Mouse (Mus musculus) right cerebral cortex, adult 2 months (tissue): ENCODE results near the gene Syt13.

Source experiments
- DNase-seq, 2 experiments: peaks; one replicate each; pipeline ENCODE4 v3.0.0; 2021 to 2022; ENCODE audit warnings: low spot score in 2 of 2

Gene Syt13

DNA sequence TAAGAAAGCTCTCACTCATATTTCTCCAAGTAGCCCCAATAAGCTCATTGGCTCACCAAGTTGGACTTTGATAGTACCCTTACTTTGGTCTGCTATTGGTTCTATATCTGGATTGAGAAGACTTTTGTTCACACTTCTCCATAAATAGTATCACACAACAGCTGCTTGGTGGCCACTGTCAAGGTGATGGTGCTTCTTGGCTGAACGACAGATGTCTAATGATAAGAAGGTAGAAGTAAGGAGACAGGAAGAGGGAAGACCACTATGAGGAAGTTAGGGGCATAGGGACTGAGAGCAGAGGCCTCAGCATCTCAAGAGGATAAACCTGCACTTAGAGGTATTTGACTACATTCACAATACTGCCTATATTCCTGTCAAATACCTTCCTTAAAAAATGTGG is 49.4 kb downstream of the Syt13 start:
- DNase-seq: no peak

DNA sequence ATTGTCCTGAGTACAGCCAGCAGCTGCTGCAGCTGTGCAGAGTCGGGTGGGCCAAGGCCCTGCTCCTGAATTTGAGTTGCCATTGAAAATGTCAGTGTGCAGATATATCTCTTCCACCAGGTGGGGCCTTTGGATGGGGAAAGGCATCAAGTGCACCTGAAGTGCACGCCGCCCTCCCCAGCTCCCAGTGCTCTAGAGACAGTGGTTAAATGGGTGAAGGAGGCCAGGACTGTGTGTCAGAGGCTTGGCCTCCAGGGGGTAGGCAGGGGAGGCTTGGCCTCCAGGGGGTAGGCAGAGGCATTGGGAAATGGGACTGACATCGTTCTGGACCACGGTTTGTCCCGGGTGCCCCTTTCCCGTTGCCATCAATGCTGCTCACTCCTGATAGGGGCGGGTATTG is 51.4 kb downstream of the Syt13 start:
- no peak for DNase-seq

DNA sequence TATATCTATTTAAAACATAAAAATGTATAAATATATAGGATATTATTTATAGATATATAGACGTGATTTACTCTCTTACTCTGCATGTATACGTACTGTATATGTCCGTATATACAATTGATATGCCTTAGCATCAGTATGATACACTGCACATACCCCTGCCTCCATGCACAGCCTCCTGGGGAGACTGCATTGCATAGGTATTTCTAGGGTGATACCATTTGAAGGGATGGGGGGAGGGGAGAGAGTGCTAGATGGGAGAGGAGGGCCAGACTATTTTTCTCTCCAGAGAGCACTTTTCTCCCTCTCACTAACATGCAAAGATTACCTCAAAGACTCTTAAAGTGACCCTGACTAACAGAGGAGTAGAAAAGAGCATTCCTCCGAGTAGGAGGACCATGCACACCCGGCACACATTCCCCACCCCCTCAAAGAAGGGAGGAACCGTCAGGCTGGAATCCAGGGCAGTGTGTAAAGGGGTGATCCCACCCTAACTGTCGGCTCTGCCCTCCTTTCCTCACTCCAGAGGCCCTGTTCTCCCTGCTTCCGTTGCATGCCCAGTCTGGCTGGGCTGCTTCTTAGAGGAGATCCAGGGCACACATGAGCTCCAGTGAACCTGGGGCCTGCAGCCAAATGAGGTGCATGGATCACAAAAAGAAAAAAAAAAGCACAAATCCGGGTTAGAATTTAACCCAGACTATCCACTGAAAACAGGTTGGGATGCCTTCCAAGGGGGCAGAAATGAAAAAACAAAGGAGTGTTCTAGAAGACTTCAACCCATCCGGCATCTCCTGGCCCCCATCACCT is 52.3 kb downstream of the Syt13 start:
- no peak for DNase-seq

DNA sequence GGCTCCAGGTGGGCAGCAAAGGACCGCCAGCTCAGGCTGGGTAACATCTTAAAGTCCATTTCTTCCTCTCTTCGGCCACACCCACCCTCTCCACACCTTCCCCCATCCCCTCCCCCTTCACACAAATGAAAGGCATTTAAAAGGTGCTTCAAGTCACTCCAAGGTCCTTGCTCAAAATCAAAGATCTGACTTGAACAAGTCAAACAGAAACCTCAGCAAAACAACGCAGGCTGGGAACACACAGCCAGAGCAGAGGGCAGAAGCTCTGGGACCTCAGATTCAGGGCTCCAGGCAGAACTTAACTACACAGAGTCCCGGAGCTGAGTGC is 52.9 kb downstream of the Syt13 start:
- no peak for DNase-seq

DNA sequence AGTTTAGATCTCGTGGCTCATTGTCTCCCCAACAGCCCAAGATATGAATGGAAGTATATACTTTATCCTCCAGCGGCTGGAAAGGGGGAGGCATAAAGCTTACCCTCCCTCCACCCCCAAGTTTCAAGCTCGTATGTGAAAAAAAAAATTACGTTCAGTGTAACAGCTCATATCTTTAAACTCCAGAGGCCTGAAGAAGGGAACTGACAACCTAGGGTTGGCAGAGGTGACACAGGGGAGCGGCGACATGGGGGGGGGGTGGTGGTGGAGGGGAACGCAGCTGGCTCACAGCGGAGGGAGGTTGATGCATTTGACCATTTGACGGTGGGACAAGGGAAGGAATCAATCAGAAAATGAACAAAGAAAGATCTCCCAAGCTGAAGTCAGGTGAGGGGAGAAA is 56.2 kb downstream of the Syt13 start:
- DNase-seq: no peak

DNA sequence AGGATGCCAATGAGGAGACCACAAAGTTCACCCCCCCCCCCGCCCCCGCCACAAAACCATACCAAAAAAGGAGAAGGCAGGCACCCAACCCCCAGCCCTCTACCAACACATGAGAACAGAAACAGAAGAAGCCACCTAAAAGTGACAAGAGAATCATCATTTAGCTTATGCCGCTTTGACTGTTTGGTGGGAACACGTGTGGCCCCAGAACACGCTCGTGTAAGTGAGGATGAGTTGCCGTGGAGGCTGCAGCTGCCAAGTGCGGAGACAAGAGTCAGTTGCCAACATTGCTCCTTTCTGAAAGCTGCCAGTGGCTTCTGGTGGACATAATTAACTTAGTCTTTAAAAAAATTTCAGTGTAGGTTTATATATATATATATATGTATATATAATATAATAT is 56.6 kb downstream of the Syt13 start:
- DNase-seq: no peak

DNA sequence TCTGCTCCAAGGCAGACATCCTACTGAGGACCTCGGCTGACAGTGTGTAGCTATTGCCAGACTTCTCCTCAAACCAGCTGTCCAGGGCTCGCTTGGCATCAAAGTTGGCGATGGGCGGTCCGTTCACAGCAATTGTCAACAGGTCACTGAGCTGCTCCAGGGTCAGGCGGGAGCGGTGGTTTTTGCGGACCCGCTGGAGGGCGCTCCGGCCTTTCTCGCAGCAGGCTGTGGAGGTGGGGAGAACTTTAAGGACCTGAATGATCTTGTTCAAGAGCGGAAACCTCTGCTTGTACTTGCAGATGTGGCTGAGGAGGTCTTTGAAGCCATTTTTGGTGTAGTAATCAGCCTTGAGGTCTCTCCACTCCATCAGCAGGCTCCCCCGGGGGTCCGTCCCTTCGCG is 57.2 kb downstream of the Syt13 start:
- no peak for DNase-seq

DNA sequence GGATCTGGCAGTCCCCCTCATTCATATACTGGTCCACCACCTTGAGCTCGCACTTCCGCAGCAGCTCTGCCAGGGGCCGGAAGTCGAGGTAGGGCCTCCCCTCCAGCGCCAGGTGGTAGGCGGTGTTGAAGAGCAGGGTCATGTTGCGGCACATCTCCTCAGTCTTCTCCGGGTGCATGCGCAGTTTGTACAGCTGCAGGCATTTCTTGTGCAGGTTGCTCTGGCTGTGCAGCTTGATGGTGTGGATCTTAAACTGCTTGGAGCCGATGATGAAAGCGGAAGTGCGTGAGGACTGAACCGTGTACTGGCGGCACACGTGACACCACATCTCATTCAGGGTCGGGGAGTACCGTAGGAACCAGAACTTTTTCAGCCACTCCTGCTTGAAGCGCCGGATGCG is 58.7 kb downstream of the Syt13 start:
- no peak for DNase-seq

DNA sequence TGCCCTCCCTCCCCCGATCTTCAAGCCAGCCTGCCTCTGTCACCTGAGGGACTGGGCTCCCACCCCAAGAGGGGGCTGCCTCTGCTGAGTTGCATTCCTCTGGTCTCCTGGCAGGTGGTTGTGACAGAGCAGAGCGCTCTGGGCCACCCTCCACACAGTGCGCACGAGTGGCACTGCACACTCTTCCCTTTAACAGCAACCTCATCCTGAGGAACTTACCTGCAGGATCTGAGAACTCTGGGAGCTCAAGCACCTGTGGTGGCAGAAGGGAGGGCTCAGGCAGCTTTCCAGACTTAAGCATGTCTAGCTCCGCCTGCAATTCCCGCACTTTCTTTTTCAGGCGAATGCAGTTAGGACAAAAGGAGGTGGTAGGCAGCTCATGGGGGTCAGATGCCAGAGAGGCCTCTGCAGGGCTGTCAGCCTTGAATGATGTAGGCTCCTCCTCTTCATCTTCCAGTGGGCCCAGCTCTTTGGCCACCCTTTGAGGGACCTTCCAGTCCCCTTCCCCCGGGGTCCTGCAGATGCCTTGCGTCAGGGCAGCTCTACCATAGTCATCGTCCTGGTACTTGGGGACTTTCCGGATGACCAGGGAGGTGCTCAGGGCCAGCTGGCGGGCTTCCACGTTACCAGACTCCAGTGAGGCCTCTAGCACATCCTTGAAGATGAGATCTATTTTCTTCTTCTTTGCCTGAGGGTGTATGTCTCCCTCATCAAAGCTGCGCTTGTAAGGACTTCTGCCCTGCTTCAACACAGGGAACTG is 60.3 kb downstream of the Syt13 start:
- no peak for DNase-seq

DNA sequence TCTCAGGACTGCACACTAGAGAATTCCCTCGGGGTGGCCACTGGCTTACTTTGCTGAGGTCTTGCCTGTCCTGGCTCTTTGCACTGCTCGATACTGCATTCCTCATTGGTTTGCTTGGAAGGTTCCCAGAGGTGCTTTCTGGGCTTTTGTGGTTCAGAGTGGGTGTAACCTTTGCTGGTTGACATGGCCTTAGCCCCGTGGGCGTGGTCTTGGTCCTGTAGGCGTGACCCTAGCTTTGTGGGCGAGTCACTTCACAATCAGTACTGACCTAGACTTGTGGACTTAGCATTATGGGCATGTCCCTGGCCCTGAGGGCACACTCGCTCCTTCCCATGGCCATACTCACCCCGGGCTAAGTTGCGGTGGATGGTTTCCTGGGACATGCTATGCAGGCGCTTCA is 65.3 kb downstream of the Syt13 start:
- DNase-seq: no peak

DNA sequence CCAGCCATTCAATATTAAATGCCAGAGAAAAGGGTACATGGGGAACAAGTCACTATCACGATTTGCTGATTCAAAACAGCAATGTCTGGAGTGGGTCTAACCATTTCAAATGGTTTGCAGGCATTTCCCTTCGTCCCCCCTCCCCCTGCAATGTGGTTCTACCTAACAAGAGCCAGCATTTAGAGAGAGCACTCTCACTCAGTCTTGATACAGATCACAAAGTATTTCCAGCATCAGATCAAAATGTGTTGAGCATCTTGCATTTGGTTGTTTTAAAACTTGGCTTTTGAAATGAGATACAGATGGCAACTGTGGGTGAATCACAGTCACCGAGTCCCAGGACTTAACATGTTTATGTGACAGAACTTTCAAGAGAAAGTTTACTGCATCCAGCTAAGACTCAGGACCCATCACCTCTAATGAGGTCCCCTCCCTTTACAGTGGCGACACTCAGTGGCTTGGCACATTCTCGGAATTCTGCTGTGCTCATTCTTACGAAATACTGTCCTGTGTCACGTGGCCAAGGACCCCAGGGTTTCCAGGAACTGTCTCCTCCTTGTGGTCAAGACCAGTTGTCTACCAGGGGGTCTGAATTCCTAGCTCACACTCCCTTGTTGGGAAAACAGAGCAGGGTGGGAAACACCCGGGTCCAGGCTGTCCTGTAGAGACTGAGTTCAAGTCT is 67.8 kb downstream of the Syt13 start:
- DNase-seq: no peak

DNA sequence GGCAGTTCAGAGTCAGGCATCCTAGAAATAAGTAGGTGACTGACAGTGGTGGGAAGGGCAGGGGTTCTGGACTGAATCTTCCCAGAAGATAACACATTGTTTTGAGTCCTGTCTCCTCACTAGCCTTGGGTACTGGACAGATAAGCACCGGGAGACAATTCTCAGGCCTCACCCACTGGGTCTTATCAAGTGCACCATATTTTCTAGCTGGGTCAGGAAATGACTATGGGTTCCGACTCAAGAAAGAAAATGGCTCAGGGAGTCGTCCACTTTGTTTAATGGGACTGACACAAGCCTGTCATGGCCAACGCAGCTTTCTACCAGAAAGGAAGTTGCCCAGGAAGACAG is 68.3 kb downstream of the Syt13 start:
- no peak for DNase-seq

DNA sequence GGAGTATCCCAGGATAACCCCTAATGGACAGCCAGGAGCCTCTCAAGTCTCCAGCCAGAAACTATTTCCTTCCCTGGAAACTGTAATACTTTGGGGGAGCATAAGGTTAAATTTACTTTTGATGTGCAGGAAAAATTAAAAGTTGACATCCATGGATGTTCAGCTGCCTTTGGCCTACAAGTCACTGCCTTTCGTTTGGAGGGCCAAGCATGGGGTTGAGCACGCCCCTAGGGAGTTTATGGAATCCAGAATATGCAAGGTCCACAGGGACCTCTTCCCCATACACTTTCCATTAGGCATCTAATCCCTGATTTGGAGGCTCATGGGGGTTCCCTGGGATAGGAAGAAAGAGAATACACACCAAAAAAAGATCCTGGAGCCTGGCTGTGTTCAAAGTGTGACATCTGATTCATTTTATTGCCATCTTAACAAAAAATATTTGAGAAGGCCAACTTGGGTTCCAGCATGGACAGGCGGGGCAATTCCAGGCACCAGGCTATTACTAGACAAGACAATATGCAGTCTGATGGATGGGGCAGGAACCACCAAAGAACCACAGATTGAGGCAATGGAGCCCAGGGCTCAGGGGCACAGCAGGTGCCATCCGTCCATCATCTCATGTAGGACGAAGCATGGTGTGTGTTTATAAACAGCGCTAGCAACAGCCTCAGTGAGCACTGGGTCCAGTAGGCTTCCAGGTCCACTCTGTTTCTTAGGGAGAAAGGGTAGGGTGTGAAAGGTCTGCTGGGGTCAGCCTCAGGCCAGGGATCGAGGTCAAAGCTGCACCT is 69.6 kb downstream of the Syt13 start:
- DNase-seq: no peak

DNA sequence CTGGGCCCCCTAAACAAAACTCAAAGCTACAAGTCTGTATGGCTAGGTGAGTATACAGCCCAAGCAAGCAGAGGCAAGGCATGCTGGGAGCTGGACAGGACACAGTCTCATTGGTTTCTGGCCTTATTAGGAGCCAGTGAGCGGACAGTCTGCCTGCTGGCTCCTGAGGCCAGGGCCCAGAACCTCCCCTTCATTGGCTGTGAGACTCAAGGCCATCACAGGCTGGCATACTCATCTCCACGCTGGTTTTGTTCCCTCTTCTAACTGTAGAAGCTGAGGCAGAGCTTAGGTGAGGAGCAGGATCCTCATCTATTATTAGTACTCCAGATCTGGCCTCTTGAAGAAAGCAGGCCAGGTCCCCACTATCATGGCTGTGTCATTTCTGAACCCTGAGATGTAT is 70.3 kb downstream of the Syt13 start:
- no peak for DNase-seq

DNA sequence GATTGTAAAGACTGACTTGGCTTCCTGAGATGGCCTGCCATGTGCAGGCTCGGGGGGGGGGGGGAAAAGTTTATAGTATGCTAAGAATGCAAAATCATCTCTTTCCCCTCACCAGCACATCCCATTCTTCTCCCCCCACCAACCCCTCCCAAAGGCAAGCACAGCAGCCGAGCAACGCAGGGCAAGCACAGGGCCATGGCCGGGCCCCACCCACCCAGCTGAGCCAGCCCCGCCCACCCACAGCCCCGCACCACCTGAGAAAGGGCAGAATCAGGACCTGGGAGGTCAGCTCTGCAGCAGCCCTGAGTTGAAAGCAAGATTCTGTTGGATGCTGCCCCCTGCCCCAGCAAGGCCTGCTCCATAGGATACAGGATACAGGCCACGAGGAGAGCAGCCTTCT is 70.7 kb downstream of the Syt13 start:
- DNase-seq: no peak

DNA sequence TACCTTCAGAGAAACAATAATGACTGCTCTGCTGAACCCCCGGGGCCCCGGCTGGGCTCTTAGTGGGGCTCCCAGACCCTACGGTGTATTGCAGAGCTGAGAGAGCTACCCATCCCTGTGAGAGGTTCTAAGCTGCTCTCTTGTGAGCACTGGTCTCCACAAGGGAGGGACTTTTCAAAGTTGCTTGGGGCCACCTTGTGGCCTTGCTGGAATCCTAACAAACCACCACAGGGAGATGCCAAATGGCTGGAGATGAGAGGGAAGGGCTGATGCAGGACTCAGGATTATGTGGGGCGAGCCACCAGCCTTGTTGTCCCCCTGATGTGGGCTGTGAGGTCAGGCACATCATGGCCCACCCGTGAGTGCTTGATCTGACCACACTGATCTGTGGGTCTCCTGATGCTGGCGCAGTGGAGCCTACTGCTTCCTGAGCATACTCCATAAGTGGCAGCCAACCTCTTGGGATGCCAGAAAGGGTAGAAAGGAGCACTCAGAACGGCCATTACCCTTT is 72.3 kb downstream of the Syt13 start:
- DNase-seq: no peak

DNA sequence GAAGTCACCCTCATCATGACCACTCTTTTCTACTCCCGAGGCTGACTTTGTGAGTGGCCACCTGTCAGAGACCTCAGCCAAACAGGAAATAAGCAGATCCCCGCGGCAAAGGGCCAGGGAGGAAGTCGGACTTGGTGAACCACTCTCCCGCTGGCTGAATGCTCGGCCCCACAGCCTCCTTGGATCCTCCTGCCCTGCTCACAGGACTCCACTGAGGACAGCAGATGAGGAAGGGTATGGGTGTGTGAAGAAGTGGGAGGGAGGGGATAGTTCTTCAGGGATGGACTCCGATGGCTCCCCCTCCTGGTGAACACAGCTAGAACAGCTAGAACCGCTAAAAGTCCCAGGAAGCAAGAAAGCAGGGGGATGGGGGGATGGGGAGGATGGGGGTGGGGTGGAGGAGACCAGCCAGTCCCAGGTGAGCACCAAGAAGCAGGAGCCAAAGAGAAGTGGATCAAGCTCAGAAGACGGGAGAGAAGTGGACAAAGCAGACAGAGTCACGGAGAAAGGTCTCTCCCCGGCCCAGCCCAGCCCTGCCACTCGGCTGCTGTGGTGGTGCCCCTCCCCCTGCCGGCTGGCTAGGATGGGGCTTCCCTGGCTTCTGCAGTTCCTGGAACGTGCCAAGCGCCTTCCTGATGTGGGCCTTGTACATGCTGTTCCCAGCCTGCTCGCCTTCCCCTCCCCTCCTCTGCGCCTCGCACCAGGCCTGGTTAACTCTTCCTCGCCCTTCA is 73.2 kb downstream of the Syt13 start:
- peak; percentile 31 to 51 for DNase-seq

DNA sequence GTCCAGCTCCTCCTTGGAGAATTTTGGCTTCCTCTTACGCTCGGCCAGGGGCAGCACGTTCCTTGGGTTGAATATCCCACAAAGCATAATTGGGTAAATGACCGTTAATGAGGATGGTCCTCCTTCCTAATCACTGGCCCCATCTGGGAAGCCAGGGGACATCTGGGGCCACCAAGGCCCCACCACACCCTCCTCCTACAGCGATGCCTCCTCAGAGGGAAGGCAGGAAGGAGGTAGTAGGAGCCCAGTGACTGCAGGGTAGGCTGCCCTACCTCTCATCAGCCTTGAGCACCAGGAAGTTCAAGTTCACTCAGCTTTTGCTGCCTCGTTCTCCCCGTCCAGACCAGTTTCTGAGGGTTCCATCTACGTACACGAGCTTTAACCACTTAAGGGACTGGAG is 74.7 kb downstream of the Syt13 start:
- no peak for DNase-seq

DNA sequence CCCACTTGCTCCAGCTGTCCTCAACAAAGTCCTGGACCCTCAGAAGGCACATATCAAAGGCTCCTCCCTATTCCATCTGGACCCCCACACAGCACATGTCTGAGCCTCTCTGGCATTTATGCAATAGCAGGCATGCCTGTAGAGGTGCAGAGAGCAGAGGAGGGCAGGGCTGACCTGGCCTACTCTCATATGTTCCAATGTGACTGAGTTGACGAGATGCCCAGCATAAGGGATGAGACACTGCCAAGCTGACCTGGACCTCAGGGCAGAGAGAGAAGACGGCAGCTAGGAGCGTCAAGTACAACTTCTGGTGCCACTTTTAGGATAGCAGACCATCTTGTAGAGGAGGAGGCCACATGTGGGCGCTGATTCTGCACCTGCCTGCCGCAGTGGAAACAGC is 77.1 kb downstream of the Syt13 start:
- DNase-seq: no peak

DNA sequence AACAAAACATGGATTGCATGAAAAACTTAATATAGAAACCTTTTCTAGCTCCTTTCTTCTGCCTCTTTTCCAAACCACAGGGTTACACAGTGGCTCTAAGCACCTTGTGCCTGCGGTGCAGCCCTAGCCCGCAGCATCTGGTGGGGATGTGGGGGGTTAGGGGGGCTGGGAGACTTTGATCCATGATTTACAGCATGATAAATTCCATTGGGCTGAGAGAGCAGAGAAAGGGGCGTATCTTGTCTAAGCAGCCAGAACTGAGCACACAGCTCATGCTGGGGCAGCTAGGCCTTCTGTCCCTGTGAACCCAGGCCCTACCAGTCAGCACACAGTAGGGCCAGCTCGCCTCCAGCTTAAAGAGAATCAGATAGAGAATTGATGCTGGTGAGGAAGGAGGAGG is 90.1 kb downstream of the Syt13 start:
- no peak for DNase-seq
